Mouse (Mus musculus): ENCODE results near the gene Galnt16.

GRCm38 (mm10) chr12:80594781-80595180, 76.7 kb downstream of the Galnt16 start:
- TF ChIP-seq CEBPB (IDR thresholded peaks at IDR 0.05; ENCODE audit: insufficient read depth, poor library complexity, severe bottlenecking) (no peak), MAX (IDR thresholded peaks at IDR 0.05; ENCODE audit: low read depth) (no peak), POLR2A (IDR thresholded peaks at IDR 0.05; ENCODE audit: insufficient read length, low read depth) (no peak), SRF (IDR thresholded peaks at IDR 0.05; ENCODE audit: control insufficient read depth, insufficient read length, low read depth) (no peak), TCF12 (IDR thresholded peaks at IDR 0.05; ENCODE audit: insufficient read depth, poor library complexity, severe bottlenecking) (no peak), USF1 (IDR thresholded peaks at IDR 0.05; ENCODE audit: low read depth) (no peak), MYOG (IDR thresholded peaks at IDR 0.05; ENCODE audit: control insufficient read depth in 1 of 3, insufficient read depth in 1 of 3, insufficient read length in 2 of 3, low read depth in 2 of 3) (no peak), E2F4 (IDR thresholded peaks at IDR 0.05; ENCODE audit: insufficient read depth) (no peak), POLR2AphosphoS2 (IDR thresholded peaks at IDR 0.05; ENCODE audit: insufficient read length, low read depth) (no peak), REST (IDR thresholded peaks at IDR 0.05; ENCODE audit: insufficient read depth, insufficient read length) (no peak), TCF3 (IDR thresholded peaks at IDR 0.05; ENCODE audit: insufficient read length, low read depth) (no peak), MYOD1 (IDR thresholded peaks at IDR 0.05; ENCODE audit: control insufficient read depth in 1 of 3, insufficient read length in 2 of 3, low read depth in 2 of 3) (no peak)

Measured in myocyte (in vitro differentiated cells).